Mouse (Mus musculus): ENCODE measurements around the gene Dynlt1c. TPM values are rescaled to one million over a fixed set of nuclear protein-coding genes. Genes with fewer than 3 reads are reported as not detected.
"Not testable (repeated sequence)": the region's sequence is repeated elsewhere in the genome, so short reads cannot be mapped to it uniquely, and the experiment has no call there.

Dynlt1c gene
- polyA plus RNA-seq, 1 experiment from 2014 or later = 43.2 TPM

GRCm38 (mm10) chr17:6598356-6598755 lies 3.1 kb upstream of the Dynlt1c start:
- WGBS = 92% methylated on average over 7 of the region's 7 CpGs
- not testable (repeated sequence) for H3K9me3 ChIP-seq; H3K4me3 ChIP-seq; H3K27ac ChIP-seq; H3K4me1 ChIP-seq (replicated peaks); H3K36me3 ChIP-seq; DNase-seq (ENCODE audit: low spot score); H3K27me3 ChIP-seq (ENCODE audit: insufficient read depth, poor library complexity, severe bottlenecking)

- H3K4me1 ChIP-seq (replicated peaks); H3K27me3 ChIP-seq (ENCODE audit: insufficient read depth, poor library complexity, severe bottlenecking); H3K9me3 ChIP-seq; H3K4me3 ChIP-seq; DNase-seq (ENCODE audit: low spot score); H3K36me3 ChIP-seq; H3K27ac ChIP-seq: not testable (repeated sequence)
- 97% methylated on average over 7 of the region's 8 CpGs for WGBS
Observed at GRCm38 (mm10) chr17:6600216-6600911, 1.1 kb upstream of the Dynlt1c start.

DNA sequence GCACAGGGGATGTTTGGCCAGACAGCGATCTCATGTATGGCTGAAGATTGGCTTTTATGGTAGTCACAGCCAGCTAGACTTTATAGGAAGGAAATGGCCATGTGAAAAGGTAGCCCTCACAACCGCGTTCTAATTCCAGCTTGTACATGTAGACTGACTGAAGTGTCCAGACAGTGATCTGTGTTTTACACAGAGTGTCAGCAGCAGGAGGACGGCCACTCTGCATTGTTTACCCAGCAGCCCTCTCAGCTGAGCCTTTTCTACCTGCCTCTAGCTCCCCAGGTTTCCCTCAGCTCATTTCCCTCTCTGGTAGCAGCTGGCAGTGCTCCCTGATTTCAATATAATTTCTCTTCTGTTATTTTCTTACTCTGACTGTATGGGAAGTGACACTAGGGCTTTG lies 734 bp downstream of the Dynlt1c start:
- 0 out of 2 replicates have a peak overlapping the region, but pooled peaks have one; percentile 34 for H3K4me3 ChIP-seq
- H3K4me1 ChIP-seq (replicated peaks); DNase-seq (ENCODE audit: low spot score); H3K27ac ChIP-seq; H3K36me3 ChIP-seq; H3K9me3 ChIP-seq; H3K27me3 ChIP-seq (ENCODE audit: insufficient read depth, poor library complexity, severe bottlenecking): not testable (repeated sequence)
- WGBS = 33% methylated on average over 3 of the region's 4 CpGs

DNA sequence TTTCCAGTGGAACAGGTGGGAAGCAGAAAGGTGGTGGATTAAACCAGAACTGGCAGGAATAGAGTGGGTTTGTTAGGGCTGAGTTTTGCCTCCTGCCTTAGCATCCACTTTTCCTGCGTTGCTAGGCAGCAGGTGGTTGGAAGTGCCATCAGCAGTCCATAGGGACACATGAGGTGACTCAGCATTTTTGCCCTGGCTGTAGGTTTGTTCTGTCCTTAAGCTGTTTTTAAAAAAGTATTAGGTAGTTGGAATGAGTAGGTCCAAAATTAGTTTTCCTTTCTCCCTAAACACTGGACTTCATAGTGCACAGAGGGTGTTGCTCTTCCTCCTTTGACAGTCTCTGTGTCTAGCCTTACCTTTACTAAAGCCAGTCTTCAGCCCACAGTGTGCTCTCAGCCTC lies 3.9 kb downstream of the Dynlt1c start:
- not testable (repeated sequence) for H3K36me3 ChIP-seq; H3K27me3 ChIP-seq (ENCODE audit: insufficient read depth, poor library complexity, severe bottlenecking); H3K4me3 ChIP-seq; DNase-seq (ENCODE audit: low spot score); H3K4me1 ChIP-seq (replicated peaks); H3K9me3 ChIP-seq; H3K27ac ChIP-seq
- 64% methylated on average over 1 of the region's 1 CpGs for WGBS

- WGBS = 93% methylated on average over 12 of the region's 14 CpGs
- H3K27ac ChIP-seq; H3K36me3 ChIP-seq; H3K4me1 ChIP-seq (replicated peaks); DNase-seq (ENCODE audit: low spot score); H3K4me3 ChIP-seq; H3K27me3 ChIP-seq (ENCODE audit: insufficient read depth, poor library complexity, severe bottlenecking); H3K9me3 ChIP-seq: not testable (repeated sequence)
Observed at GRCm38 (mm10) chr17:6613524-6613923, 12.1 kb downstream of the Dynlt1c start.

GRCm38 (mm10) chr17:6614316-6614715 lies 12.8 kb downstream of the Dynlt1c start:
- not testable (repeated sequence) for H3K27me3 ChIP-seq (ENCODE audit: insufficient read depth, poor library complexity, severe bottlenecking); H3K4me1 ChIP-seq (replicated peaks); H3K27ac ChIP-seq; H3K4me3 ChIP-seq; DNase-seq (ENCODE audit: low spot score); H3K36me3 ChIP-seq; H3K9me3 ChIP-seq
- WGBS = 89% methylated on average over 5 of the region's 9 CpGs

- H3K36me3 ChIP-seq; H3K4me1 ChIP-seq (replicated peaks); H3K27me3 ChIP-seq (ENCODE audit: insufficient read depth, poor library complexity, severe bottlenecking); DNase-seq (ENCODE audit: low spot score); H3K4me3 ChIP-seq; H3K9me3 ChIP-seq; H3K27ac ChIP-seq: not testable (repeated sequence)
- WGBS = 94% methylated on average over 9 of the region's 9 CpGs
Observed at GRCm38 (mm10) chr17:6616731-6617130, 15.3 kb downstream of the Dynlt1c start.

GRCm38 (mm10) chr17:6617689-6618400 lies 16.4 kb downstream of the Dynlt1c start:
- not testable (repeated sequence) for H3K27me3 ChIP-seq (ENCODE audit: insufficient read depth, poor library complexity, severe bottlenecking); H3K4me1 ChIP-seq (replicated peaks); H3K36me3 ChIP-seq; H3K9me3 ChIP-seq; DNase-seq (ENCODE audit: low spot score); H3K4me3 ChIP-seq; H3K27ac ChIP-seq
- WGBS = 40% methylated on average over 8 of the region's 13 CpGs

DNA sequence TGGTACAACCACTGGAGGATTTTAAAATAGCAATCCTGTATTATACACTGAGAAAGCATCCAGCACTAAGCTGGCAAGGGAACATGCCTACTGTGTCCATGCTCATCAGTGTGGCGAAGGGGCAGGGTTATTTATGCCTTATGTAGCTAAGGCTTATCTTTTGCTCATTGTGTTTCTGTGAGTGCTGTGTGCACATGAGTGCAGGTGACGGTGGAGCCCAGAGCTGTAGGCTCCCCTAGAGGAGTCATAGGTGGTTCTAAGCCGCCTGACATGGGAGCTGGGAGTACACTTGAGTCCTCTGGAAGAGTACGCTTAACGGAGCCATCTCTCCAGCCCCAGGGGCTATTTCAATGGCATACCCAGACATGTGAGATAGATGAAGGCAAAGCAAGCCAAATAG lies 17.8 kb downstream of the Dynlt1c start:
- H3K9me3 ChIP-seq; H3K27me3 ChIP-seq (ENCODE audit: insufficient read depth, poor library complexity, severe bottlenecking); H3K4me1 ChIP-seq (replicated peaks); DNase-seq (ENCODE audit: low spot score); H3K36me3 ChIP-seq; H3K27ac ChIP-seq; H3K4me3 ChIP-seq: not testable (repeated sequence)
- 89% methylated on average over 5 of the region's 5 CpGs for WGBS

GRCm38 (mm10) chr17:6620035-6620434 lies 18.6 kb downstream of the Dynlt1c start:
- H3K27me3 ChIP-seq (ENCODE audit: insufficient read depth, poor library complexity, severe bottlenecking); H3K4me1 ChIP-seq (replicated peaks); DNase-seq (ENCODE audit: low spot score); H3K9me3 ChIP-seq; H3K27ac ChIP-seq; H3K4me3 ChIP-seq; H3K36me3 ChIP-seq: not testable (repeated sequence)
- WGBS = 81% methylated on average over 6 of the region's 6 CpGs

DNA sequence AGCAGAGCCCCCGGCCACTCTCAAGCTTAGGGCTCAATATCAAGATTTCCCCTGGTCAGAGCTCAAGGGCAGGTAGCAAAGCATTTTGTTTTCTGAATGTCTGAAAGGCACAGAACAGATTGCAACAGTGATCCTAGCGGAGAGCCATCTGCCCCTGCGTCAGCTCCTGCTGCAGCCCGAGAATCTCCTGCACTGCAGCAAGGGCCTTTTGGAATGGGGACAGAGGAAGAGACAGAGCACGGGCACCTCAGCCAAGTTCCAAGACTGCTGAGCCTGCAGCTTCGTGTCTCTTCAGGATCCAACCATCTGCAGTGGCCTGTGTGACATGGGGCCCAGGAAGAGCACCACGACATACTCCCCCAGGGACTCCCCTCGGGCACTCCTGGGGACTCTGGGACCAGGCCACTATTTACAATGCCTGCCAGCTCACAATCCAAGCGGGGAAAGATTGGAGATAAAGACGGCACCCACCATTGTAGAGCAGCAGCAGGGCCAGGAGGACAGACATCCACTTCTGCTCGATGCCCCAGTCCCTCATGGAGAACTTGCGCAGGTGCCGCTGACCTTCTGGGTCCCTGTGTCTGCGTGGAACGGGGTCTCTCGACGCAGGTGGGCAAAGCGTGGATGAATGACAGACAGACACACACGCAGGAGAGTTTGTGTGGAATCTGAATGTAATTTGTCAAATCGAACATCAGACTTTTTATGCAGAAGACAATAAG lies 19.4 kb downstream of the Dynlt1c start:
- H3K36me3 ChIP-seq; H3K9me3 ChIP-seq; H3K4me3 ChIP-seq; H3K27me3 ChIP-seq (ENCODE audit: insufficient read depth, poor library complexity, severe bottlenecking); H3K4me1 ChIP-seq (replicated peaks); H3K27ac ChIP-seq; DNase-seq (ENCODE audit: low spot score): not testable (repeated sequence)
- 90% methylated on average over 18 of the region's 20 CpGs for WGBS

- H3K4me1 ChIP-seq (replicated peaks); H3K27ac ChIP-seq; H3K4me3 ChIP-seq; DNase-seq (ENCODE audit: low spot score); H3K27me3 ChIP-seq (ENCODE audit: insufficient read depth, poor library complexity, severe bottlenecking); H3K36me3 ChIP-seq; H3K9me3 ChIP-seq: not testable (repeated sequence)
- WGBS = 94% methylated on average over 12 of the region's 12 CpGs
Observed at GRCm38 (mm10) chr17:6621976-6622375, 20.5 kb downstream of the Dynlt1c start.

- not testable (repeated sequence) for H3K9me3 ChIP-seq; H3K27ac ChIP-seq; H3K27me3 ChIP-seq (ENCODE audit: insufficient read depth, poor library complexity, severe bottlenecking); H3K4me3 ChIP-seq; H3K36me3 ChIP-seq; DNase-seq (ENCODE audit: low spot score); H3K4me1 ChIP-seq (replicated peaks)
- 57% methylated on average over 2 of the region's 6 CpGs for WGBS
Observed at GRCm38 (mm10) chr17:6624926-6625558, 23.6 kb downstream of the Dynlt1c start.
